Mouse (Mus musculus) liver, postnatal 0 days (tissue): ENCODE measurements around the gene Cdh24.

Experiments
- CTCF ChIP-seq: sonication (generic); IDR thresholded peaks from 2 replicates; pipeline ENCODE4 v1.5.1; 2016; ENCODE audit warnings: antibody characterized with exemption, low read depth
- EP300 ChIP-seq: IDR thresholded peaks from 2 replicates; pipeline ENCODE4 v1.6.1; 2016; ENCODE audit warnings: antibody characterized with exemption, low read depth, mild to moderate bottlenecking

DNA sequence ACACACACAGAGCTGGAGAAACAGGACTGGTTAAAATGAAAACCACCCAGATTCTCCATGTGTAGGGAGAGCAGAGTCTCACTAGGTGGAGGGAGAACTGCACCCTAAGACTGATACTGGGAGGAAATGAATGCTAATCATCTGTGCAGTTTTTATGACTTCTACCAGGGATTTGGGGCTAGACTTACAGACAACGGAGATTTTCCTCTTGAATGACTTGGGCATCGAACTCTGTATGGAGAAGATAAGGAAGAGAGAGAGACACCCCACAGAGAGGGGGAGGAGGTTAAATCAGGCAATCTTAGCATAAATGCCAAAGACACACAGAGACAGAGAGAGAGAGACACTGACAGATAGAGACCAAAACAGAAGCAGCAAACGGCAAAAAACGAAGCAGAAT is 6.7 kb upstream of the Cdh24 start:
- TF ChIP-seq EP300 (no peak), CTCF (no peak)
